Mouse (Mus musculus) C2C12 (cell line): ENCODE results near the gene Vps13d.

Experiments
- CEBPB ChIP-seq: IDR thresholded peaks from one replicate; pipeline ENCODE4 v1.6.1; 2011; ENCODE audit warnings: low read depth, mild to moderate bottlenecking, control low read depth, moderate library complexity
- CTCF ChIP-seq: IDR thresholded peaks from one replicate; pipeline ENCODE4 v1.5.1; 2011; ENCODE audit not compliant: control insufficient read depth, insufficient read depth, insufficient read length

- no peak for TF ChIP-seq CTCF
- TF ChIP-seq CEBPB = no peak
These were observed 59.3 kb downstream of the Vps13d start for GRCm38 (mm10) chr4:145135473-145135872.
